Mouse (Mus musculus) embryonic stem cell, embryonic (primary cell): Measurements from ENCODE around the gene Spopl.
"Not testable (repeated sequence)": the region's sequence is repeated elsewhere in the genome, so short reads cannot be mapped to it uniquely, and the experiment has no call there.

ENCODE experiments used
- CTCF ChIA-PET, 4 experiments: fragments of 300-600 bp in 2 of 4; fragments of 350-600 bp in 2 of 4; sonication (Branson Sonifier 250); formaldehyde crosslinking; loops; one replicate each; lab custom pipeline; 2022; ENCODE audit warnings: inconsistent platforms in 2 of 4; lab: Charles Lee
- POLR2A ChIA-PET, 4 experiments: fragments of 300-600 bp in 2 of 4; fragments of 350-600 bp in 2 of 4; sonication (Branson Sonifier 250); formaldehyde crosslinking; loops; one replicate each; lab custom pipeline; 2022; ENCODE audit warnings: antibody characterized with exemption in 4 of 4, inconsistent platforms in 1 of 4; lab: Charles Lee

Gene Spopl

GRCm38 (mm10) chr2:23571302-23572156, at the start of gene Spopl:
Gene Spopl, minus strand, starts transcription at chr2:23572106.
- ChIA-PET POLR2A (interaction anchor here (0.6 to 1.5 kb wide), 11 partner anchors 13 to 502 kb away, joined by 3 to 5 read pairs (median 3); partner anchors contain the start of gene Nxph2 (in 2 of the 4)), CTCF (interaction anchor here in 1 of 4 experiments (1.0 kb wide), 1 partner anchor 13 kb away, joined by 3 read pairs; no protein-coding TSS in a partner anchor)

GRCm38 (mm10) chr2:23620128-23620527, 48.2 kb upstream of the Spopl start:
- ChIA-PET CTCF (no interaction called here), POLR2A (no interaction called here)

GRCm38 (mm10) chr2:23617989-23618388, 46.1 kb upstream of the Spopl start:
- POLR2A ChIA-PET, result interaction anchor here in 1 of 4 experiments (0.5 kb wide), 1 partner anchor 386 kb away, joined by 4 read pairs; no protein-coding TSS in a partner anchor
- CTCF ChIA-PET, result no interaction called here

- ChIA-PET POLR2A (no interaction called here), CTCF (no interaction called here)
These were observed 33.5 kb upstream of the Spopl start for GRCm38 (mm10) chr2:23605391-23605790.

- POLR2A ChIA-PET, result no interaction called here
- CTCF ChIA-PET, result no interaction called here
These were observed 16.9 kb upstream of the Spopl start for GRCm38 (mm10) chr2:23588769-23589168.

- ChIA-PET CTCF (interaction anchor here in 1 of 4 experiments (1.0 kb wide), 1 partner anchor 13 kb away, joined by 3 read pairs; no protein-coding TSS in a partner anchor), POLR2A (interaction anchor here (0.6 to 1.5 kb wide), 10 partner anchors 13 to 503 kb away, joined by 3 to 5 read pairs (median 3); partner anchors contain the start of gene Nxph2 (in 1 of the 4))
These were observed 239 bp upstream of the Spopl start for GRCm38 (mm10) chr2:23572157-23572532.

GRCm38 (mm10) chr2:23570563-23570962, 1.3 kb downstream of the Spopl start:
- CTCF ChIA-PET, result no interaction called here

GRCm38 (mm10) chr2:23568775-23569174, 3.1 kb downstream of the Spopl start:
- ChIA-PET POLR2A (no interaction called here), CTCF (interaction anchor here in 1 of 4 experiments (0.8 kb wide), 1 partner anchor 10 kb away, joined by 3 read pairs; no protein-coding TSS in a partner anchor)

More at GRCm38 (mm10) chr2:23570563-23570962, 1.3 kb downstream of the Spopl start:
- POLR2A ChIA-PET, result no interaction called here

GRCm38 (mm10) chr2:23565081-23565801, 6.7 kb downstream of the Spopl start:
- ChIA-PET CTCF (no interaction called here), POLR2A (interaction anchor here in 1 of 4 experiments (0.6 kb wide), 1 partner anchor 8 kb away, joined by 4 read pairs; no protein-coding TSS in a partner anchor)

GRCm38 (mm10) chr2:23562898-23563297, 9.0 kb downstream of the Spopl start:
- ChIA-PET CTCF (no interaction called here), POLR2A (interaction anchor here in 1 of 4 experiments (0.5 kb wide), 1 partner anchor 332 kb away, joined by 3 read pairs; no protein-coding TSS in a partner anchor)

- CTCF ChIA-PET, result interaction anchor here (0.6 to 1.5 kb wide), 10 partner anchors 9 to 651 kb away, joined by 3 to 4 read pairs (median 3); partner anchors contain the start of genes Nxph2 (in 2 of the 4), 4931423N10Rik (in 1 of the 4) and Spopl (in 1 of the 4)
- POLR2A ChIA-PET, result interaction anchor here in 2 of 4 experiments (1.3 kb wide), 2 partner anchors 12 to 16 kb away, joined by 3 to 5 read pairs; partner anchors contain the start of gene Spopl (in 1 of the 2)
These were observed 12.7 kb downstream of the Spopl start for GRCm38 (mm10) chr2:23559186-23559585.

GRCm38 (mm10) chr2:23551235-23551634, 20.7 kb downstream of the Spopl start:
- CTCF ChIA-PET, result no interaction called here
- POLR2A ChIA-PET, result no interaction called here

- POLR2A ChIA-PET, result interaction anchor here in 1 of 4 experiments (0.7 kb wide), 1 partner anchor 25 kb away, joined by 3 read pairs; the partner anchor contains the start of gene Spopl
- CTCF ChIA-PET, result no interaction called here
These were observed 24.7 kb downstream of the Spopl start for GRCm38 (mm10) chr2:23547220-23547619.

- ChIA-PET CTCF (no interaction called here), POLR2A (no interaction called here)
These were observed 31.9 kb downstream of the Spopl start for GRCm38 (mm10) chr2:23539967-23540366.

- CTCF ChIA-PET, POLR2A ChIA-PET: not testable (repeated sequence)
These were observed 44.2 kb downstream of the Spopl start for GRCm38 (mm10) chr2:23527717-23528116.

GRCm38 (mm10) chr2:23505141-23505540, 66.8 kb downstream of the Spopl start:
- ChIA-PET CTCF (no interaction called here), POLR2A (interaction anchor here in 1 of 4 experiments (0.6 kb wide), 1 partner anchor 48 kb away, joined by 3 read pairs; no protein-coding TSS in a partner anchor)

- CTCF ChIA-PET, result no interaction called here
- POLR2A ChIA-PET, result interaction anchor here in 1 of 4 experiments (0.6 kb wide), 1 partner anchor 30 kb away, joined by 3 read pairs; no protein-coding TSS in a partner anchor
These were observed 90.2 kb downstream of the Spopl start for GRCm38 (mm10) chr2:23481715-23482114.

- CTCF ChIA-PET, result no interaction called here
- POLR2A ChIA-PET, result interaction anchor here in 1 of 4 experiments (0.6 kb wide), 1 partner anchor 11 kb away, joined by 4 read pairs; no protein-coding TSS in a partner anchor
These were observed 104.4 kb downstream of the Spopl start for GRCm38 (mm10) chr2:23467471-23467870.

GRCm38 (mm10) chr2:23457452-23457851, 114.5 kb downstream of the Spopl start:
- ChIA-PET CTCF (no interaction called here), POLR2A (interaction anchor here in 3 of 4 experiments (0.7 to 1.0 kb wide), 3 partner anchors 11 to 114 kb away, joined by 3 read pairs; partner anchors contain the start of gene Spopl (in 1 of the 3))
